Mouse (Mus musculus) G1E (cell line): ENCODE measurements around the gene Best1.

ENCODE experiments used
- CTCF ChIP-seq: IDR thresholded peaks from 2 replicates; pipeline ENCODE4 v1.5.1; 2012; ENCODE audit warnings: low read depth, low read length, inconsistent platforms, mixed read lengths
- GATA1 ChIP-seq: IDR thresholded peaks from 2 replicates; pipeline ENCODE4 v1.6.1; 2012; ENCODE audit warnings: borderline replicate concordance, low read length, inconsistent platforms, mixed read lengths

GRCm38 (mm10) chr19:9938156-9938823 lies 63.1 kb downstream of the Best1 start:
- no peak for TF ChIP-seq CTCF
- TF ChIP-seq GATA1, result no peak
